Mouse (Mus musculus) MEL (cell line): Measurements from ENCODE around the gene Trpm3. TPM values are rescaled to one million over a fixed set of nuclear protein-coding genes. Genes with fewer than 3 reads are reported as not detected.

Source experiments
- DNase-seq: peaks from one replicate; pipeline ENCODE4 v3.0.0; 2011; ENCODE audit warnings: low read depth, low spot score
- H3K27ac ChIP-seq: 2 replicates; pipeline ENCODE4 v1.5.1; 2012; ENCODE audit warnings: low read depth, mild to moderate bottlenecking, control low read depth, low read length, moderate library complexity; ENCODE audit not compliant: control insufficient read depth
- H3K27me3 ChIP-seq, 2 experiments: fragments of 150-350 bp in 1 of 2; sonication (generic) in 1 of 2; 2 replicates each; pipeline ENCODE4 v1.6.1; 2012; ENCODE audit warnings: low read length in 2 of 2, mild to moderate bottlenecking in 2 of 2, improper control_type of control experiment in 1 of 2, moderate library complexity in 1 of 2; ENCODE audit not compliant: insufficient read depth in 2 of 2, control insufficient read depth in 1 of 2
- H3K36me3 ChIP-seq, 2 experiments: 2 replicates each; pipeline ENCODE4 v1.6.1; 2012 to 2014; ENCODE audit warnings: low read length in 2 of 2, improper control_type of control experiment in 1 of 2, inconsistent platforms in 1 of 2, mild to moderate bottlenecking in 1 of 2; ENCODE audit not compliant: insufficient read depth in 2 of 2, control insufficient read depth in 1 of 2
- H3K4me1 ChIP-seq, 2 experiments: fragments of 150-350 bp in 1 of 2; sonication (generic) in 1 of 2; 2 replicates each; pipeline ENCODE4 v1.6.1; 2012; ENCODE audit warnings: low read length in 2 of 2, improper control_type of control experiment in 1 of 2, mild to moderate bottlenecking in 1 of 2; ENCODE audit not compliant: insufficient read depth in 2 of 2, control insufficient read depth in 1 of 2
- H3K4me3 ChIP-seq, 2 experiments: fragments of 150-350 bp in 1 of 2; sonication (generic) in 1 of 2; 2 replicates each; pipeline ENCODE4 v1.5.1; 2012; ENCODE audit warnings: low read depth in 2 of 2, low read length in 2 of 2, mild to moderate bottlenecking in 2 of 2, moderate library complexity in 2 of 2, control low read depth in 1 of 2, improper control_type of control experiment in 1 of 2; ENCODE audit not compliant: control insufficient read depth in 1 of 2, insufficient read depth in 1 of 2
- H3K79me2 ChIP-seq: 2 replicates; pipeline ENCODE4 v1.6.1; 2012; ENCODE audit warnings: mild to moderate bottlenecking, low read length, moderate library complexity; ENCODE audit not compliant: control insufficient read depth, poor library complexity, insufficient read depth
- H3K9ac ChIP-seq: 2 replicates; pipeline ENCODE4 v1.6.1; 2012; ENCODE audit warnings: low read depth, mild to moderate bottlenecking, control low read depth, low read length, moderate library complexity; ENCODE audit not compliant: control insufficient read depth, poor library complexity, severe bottlenecking
- H3K9me3 ChIP-seq: fragments of 150-350 bp; sonication (generic); replicated peaks from 2 replicates; pipeline ENCODE4 v1.6.1; 2012; ENCODE audit warnings: mild to moderate bottlenecking, low read length, improper control_type of control experiment, moderate library complexity; ENCODE audit not compliant: insufficient read depth
- CHD1 ChIP-seq: IDR thresholded peaks from 2 replicates; pipeline ENCODE4 v1.6.1; 2012; ENCODE audit warnings: low read depth, mild to moderate bottlenecking, inconsistent platforms, low read length, improper control_type of control experiment
- ELF1 ChIP-seq: IDR thresholded peaks from 2 replicates; pipeline ENCODE4 v1.6.1; 2014; ENCODE audit warnings: low read depth, mild to moderate bottlenecking, inconsistent platforms, low read length, improper control_type of control experiment, moderate library complexity
- EP300 ChIP-seq, 2 experiments: IDR thresholded peaks; 2 replicates each; pipeline ENCODE4 v1.6.1; 2011; ENCODE audit warnings: improper control_type of control experiment in 2 of 2, low read length in 2 of 2, low read depth in 1 of 2, mild to moderate bottlenecking in 1 of 2
- MAFK ChIP-seq: IDR thresholded peaks from 2 replicates; pipeline ENCODE4 v1.6.1; 2011; ENCODE audit warnings: low read depth, mild to moderate bottlenecking, low read length, improper control_type of control experiment, borderline replicate concordance
- MAX ChIP-seq: IDR thresholded peaks from 2 replicates; pipeline ENCODE4 v1.6.1; 2011; ENCODE audit warnings: low read length, improper control_type of control experiment
- MXI1 ChIP-seq: IDR thresholded peaks from 2 replicates; pipeline ENCODE4 v1.6.1; 2011; ENCODE audit warnings: mild to moderate bottlenecking, low read depth, low read length, improper control_type of control experiment
- MYB ChIP-seq: IDR thresholded peaks from 2 replicates; pipeline ENCODE4 v1.6.1; 2011; ENCODE audit warnings: mild to moderate bottlenecking, low read depth, low read length, improper control_type of control experiment
- POLR2A ChIP-seq, 2 experiments: IDR thresholded peaks; 2 replicates each; pipeline ENCODE4 v1.6.1; 2011 to 2012; ENCODE audit warnings: low read length in 2 of 2, mild to moderate bottlenecking in 2 of 2, control low read depth in 1 of 2, improper control_type of control experiment in 1 of 2, low read depth in 1 of 2, moderate library complexity in 1 of 2; ENCODE audit not compliant: control insufficient read depth in 1 of 2, insufficient read depth in 1 of 2, poor library complexity in 1 of 2
- POLR2AphosphoS2 ChIP-seq: IDR thresholded peaks from 2 replicates; pipeline ENCODE4 v1.6.1; 2011; ENCODE audit warnings: low read length, improper control_type of control experiment
- SMC3 ChIP-seq: IDR thresholded peaks from 2 replicates; pipeline ENCODE4 v1.6.1; 2011; ENCODE audit warnings: low read depth, low read length, improper control_type of control experiment
- TAL1 ChIP-seq: IDR thresholded peaks from 2 replicates; pipeline ENCODE4 v1.6.1; 2012; ENCODE audit warnings: mild to moderate bottlenecking, inconsistent platforms, low read length, moderate library complexity, mixed read lengths
- TBP ChIP-seq: IDR thresholded peaks from 2 replicates; pipeline ENCODE4 v1.8.0; 2011; ENCODE audit warnings: low read depth, low read length, improper control_type of control experiment
- TCF12 ChIP-seq: IDR thresholded peaks from 2 replicates; pipeline ENCODE4 v1.6.1; 2014; ENCODE audit warnings: low read depth, mild to moderate bottlenecking, inconsistent platforms, low read length, improper control_type of control experiment, moderate library complexity
- UBTF ChIP-seq: IDR thresholded peaks from 2 replicates; pipeline ENCODE4 v1.6.1; 2012; ENCODE audit warnings: low read depth, mild to moderate bottlenecking, inconsistent platforms, low read length, improper control_type of control experiment, moderate library complexity, borderline replicate concordance; ENCODE audit not compliant: insufficient read depth
- USF2 ChIP-seq, 2 experiments: IDR thresholded peaks; 2 replicates each; pipeline ENCODE4 v1.6.1; 2011 to 2012; ENCODE audit warnings: improper control_type of control experiment in 2 of 2, low read length in 2 of 2, borderline replicate concordance in 1 of 2, inconsistent platforms in 1 of 2, low read depth in 1 of 2, mild to moderate bottlenecking in 1 of 2; ENCODE audit not compliant: insufficient read depth in 1 of 2
- polyA plus RNA-seq, 2 experiments: library from polyadenylated mRNA; stranded (reverse) in 1 of 2; unstranded in 1 of 2; fragments of >175 nt in 1 of 2; fragments of >200 nt in 1 of 2; gene quantifications; 2 replicates each; pipeline versions ENCODE4 v1.2.1 to v1.2.4; 2012; ENCODE audit warnings: low replicate concordance in 2 of 2, low read depth in 1 of 2; ENCODE audit not compliant: insufficient read length in 2 of 2, insufficient read depth in 1 of 2, missing spikeins in 1 of 2
- total RNA-seq: library from RNA; depleted of rRNA; stranded (reverse); fragments of 300-350 nt; gene quantifications from 2 replicates; pipeline ENCODE4 v1.2.3, GENCODE M21; 2012

Gene Trpm3
- total and polyA plus RNA-seq, 3 experiments, result not detected

DNA sequence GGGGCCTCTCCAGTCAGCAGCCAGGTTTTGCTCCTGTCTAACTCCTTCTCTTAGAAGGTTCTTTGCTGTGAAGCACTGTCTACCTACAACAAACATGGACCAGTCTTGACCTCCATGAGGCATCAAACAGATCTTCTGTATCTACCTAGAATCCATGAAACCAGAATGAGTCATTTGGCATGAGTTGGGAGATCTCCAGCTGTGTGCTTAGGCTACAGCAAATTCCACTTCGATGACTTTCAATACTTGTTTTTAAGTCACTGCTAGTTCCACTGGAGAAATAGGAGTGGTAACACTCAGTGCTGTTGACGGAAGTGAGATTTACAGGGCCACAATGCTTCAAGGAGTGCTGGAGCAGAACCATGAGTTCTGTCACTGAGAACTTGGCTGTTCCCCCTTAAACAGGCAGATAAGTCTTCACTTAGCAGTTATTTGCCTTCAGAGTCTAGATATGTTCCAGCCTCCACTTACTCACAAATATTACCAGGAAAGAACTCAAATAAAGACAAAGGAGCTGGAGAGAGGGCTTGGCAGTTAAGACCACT lies 689.4 kb downstream of the Trpm3 start:
- H3K9me3 ChIP-seq, result no peaks in the 10 kb centered on the region
- no peaks in the 10 kb centered on the region for H3K79me2 ChIP-seq
- no peaks in the 10 kb centered on the region for H3K27me3 ChIP-seq
- H3K4me3 ChIP-seq, result no peak overlapping the region
- H3K9ac ChIP-seq, result no peak overlapping the region
- no peaks in the 10 kb centered on the region for H3K36me3 ChIP-seq
- no peak for DNase-seq
- no peaks in the 10 kb centered on the region for H3K4me1 ChIP-seq
- TF ChIP-seq POLR2AphosphoS2, result no peak
- no peak for TF ChIP-seq MXI1
- no peak for TF ChIP-seq CHD1
- no peak for TF ChIP-seq ELF1
- TF ChIP-seq USF2 (IDR thresholded peaks at IDR 0.05; ENCODE audit: borderline replicate concordance in 1 of 2, insufficient read depth in 1 of 2, low read depth in 1 of 2, low read length in 2 of 2), result no peak
- no peak for TF ChIP-seq SMC3
- TF ChIP-seq TBP, result no peak
- TF ChIP-seq POLR2A (IDR thresholded peaks at IDR 0.05; ENCODE audit: control insufficient read depth in 1 of 2, insufficient read depth in 1 of 2, low read depth in 1 of 2, low read length in 2 of 2, poor library complexity in 1 of 2), result no peak
- no peak for TF ChIP-seq TCF12
- TF ChIP-seq TAL1, result no peak
- no peak for TF ChIP-seq UBTF
- no peak for TF ChIP-seq MYB
- TF ChIP-seq MAFK, result no peak
- no peak overlapping the region for H3K27ac ChIP-seq

GRCm38 (mm10) chr19:22841081-22842040 lies 702.5 kb downstream of the Trpm3 start:
- no peak overlapping the region for H3K27ac ChIP-seq
- TF ChIP-seq MAX (no peak), TBP (no peak), EP300 (IDR thresholded peaks at IDR 0.05; ENCODE audit: low read depth in 1 of 2, low read length in 2 of 2) (no peak), POLR2A (IDR thresholded peaks at IDR 0.05; ENCODE audit: control insufficient read depth in 1 of 2, insufficient read depth in 1 of 2, low read depth in 1 of 2, low read length in 2 of 2, poor library complexity in 1 of 2) (no peak)
- no peaks in the 10 kb centered on the region for H3K79me2 ChIP-seq
- no peaks in the 10 kb centered on the region for H3K9me3 ChIP-seq
- H3K9ac ChIP-seq, result no peak overlapping the region
- H3K4me3 ChIP-seq, result no peak overlapping the region
- no peak for DNase-seq
- H3K36me3 ChIP-seq, result no peaks in the 10 kb centered on the region
- H3K27me3 ChIP-seq, result no peaks in the 10 kb centered on the region
- no peaks in the 10 kb centered on the region for H3K4me1 ChIP-seq
